Mouse (Mus musculus): Measurements from ENCODE around the gene Lgalsl. TPM values are rescaled to one million over a fixed set of nuclear protein-coding genes. Genes with fewer than 3 reads are reported as not detected.

Lgalsl gene
- polyA plus RNA-seq, 2 experiments from 2014 or later = 7.4 to 9.7 TPM

- no peak for ATAC-seq
These were observed 50.5 kb downstream of the Lgalsl start for GRCm38 (mm10) chr11:20780312-20780711.

GRCm38 (mm10) chr11:20778861-20779563, 51.8 kb downstream of the Lgalsl start:
- no peak for ATAC-seq

GRCm38 (mm10) chr11:20778298-20778697, 52.6 kb downstream of the Lgalsl start:
- no peak for ATAC-seq

GRCm38 (mm10) chr11:20776668-20777067, 54.2 kb downstream of the Lgalsl start:
- ATAC-seq = no peak

Other genes starting within 250 kb of the Lgalsl start
- gene Aftph, start 89.5 kb downstream of the Lgalsl start, polyA plus RNA-seq (2017; shearing (Covaris generic)) = 10 to 100 TPM; 43.3 to 57.5 TPM